Mouse (Mus musculus) urinary bladder, postnatal 36 days (tissue): ENCODE results near the gene St6galnac3.

Source experiments
- DNase-seq, 2 experiments: peaks; one replicate each; pipeline ENCODE4 v3.0.0; 2022; ENCODE audit warnings: low spot score in 2 of 2, mixed read lengths in 1 of 2

Gene St6galnac3

DNA sequence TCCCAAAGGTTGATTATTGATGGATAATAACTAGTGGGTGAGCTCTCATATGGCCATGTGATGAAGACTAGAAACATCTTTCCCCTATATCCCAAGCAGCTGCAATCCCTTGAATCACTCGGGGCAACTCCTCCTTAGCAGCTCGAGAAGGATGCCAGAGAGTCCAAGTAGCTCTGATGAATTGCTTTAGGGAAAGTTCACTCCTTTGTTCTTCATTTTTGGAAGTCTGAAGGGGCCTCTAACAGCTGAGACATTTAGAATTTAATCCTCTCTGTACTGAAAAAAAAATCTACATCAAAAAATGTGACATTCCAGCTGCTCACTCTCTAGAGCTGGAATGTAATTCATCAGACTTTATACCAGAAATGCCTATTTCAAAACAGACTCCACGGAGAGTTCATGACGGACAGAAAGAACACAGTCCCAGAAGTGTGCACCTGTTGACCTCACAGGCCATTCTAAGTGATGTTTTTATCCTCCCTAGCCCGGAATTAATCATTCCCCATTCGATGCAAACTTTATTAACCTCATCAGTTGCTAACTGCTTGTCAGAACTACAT lies 211.4 kb downstream of the St6galnac3 start:
- DNase-seq: no peak

GRCm38 (mm10) chr3:153512545-153512944 lies 212.4 kb downstream of the St6galnac3 start:
- DNase-seq: no peak

DNA sequence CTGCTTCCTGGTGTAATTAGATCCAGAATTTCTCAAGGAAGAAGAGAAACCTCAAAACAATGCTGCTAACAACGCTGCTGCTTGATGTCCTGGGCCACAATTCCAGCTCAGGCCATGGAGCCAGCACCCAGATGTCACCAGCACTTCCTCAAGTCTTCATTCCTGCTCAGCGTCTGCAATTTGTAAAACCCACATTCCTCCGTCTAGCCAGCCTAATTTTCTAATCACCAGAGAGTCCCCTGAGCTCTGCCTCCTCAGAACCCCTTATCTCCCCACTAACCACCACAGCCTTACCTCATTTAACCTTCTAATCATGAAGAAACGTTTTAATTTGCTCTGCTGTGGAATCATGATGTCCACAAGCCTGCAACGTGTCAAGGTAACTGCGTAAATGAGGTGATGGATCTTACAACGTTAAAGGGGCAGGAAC lies 213.8 kb downstream of the St6galnac3 start:
- no peak for DNase-seq

DNA sequence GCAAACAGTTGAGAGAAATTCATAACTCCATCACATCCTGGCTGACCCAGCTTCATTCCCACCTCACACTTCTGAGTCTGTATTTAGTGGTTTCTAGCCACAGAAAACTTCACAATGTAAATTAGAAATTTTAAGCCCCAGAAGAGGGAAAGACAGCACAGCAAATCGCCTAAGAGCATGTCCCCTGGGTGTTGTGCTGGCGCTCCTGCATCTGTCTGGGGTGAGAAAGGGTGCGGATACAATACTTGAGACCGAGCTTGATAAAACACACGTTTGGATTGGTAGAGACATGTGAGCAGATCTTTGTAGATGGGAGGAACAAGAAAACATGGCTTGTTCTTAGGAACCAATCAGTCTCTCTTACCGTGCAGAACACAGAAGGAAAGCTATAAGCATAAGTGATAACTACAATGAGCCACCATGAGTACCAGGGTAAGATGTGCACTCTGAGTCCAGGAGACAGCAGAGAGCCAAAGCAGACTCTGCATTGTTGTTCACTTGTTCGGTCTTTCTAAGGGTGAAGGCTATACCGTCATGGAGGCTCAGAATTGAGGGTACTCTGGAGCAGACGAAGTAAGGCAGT lies 214.8 kb downstream of the St6galnac3 start:
- no peak for DNase-seq

DNA sequence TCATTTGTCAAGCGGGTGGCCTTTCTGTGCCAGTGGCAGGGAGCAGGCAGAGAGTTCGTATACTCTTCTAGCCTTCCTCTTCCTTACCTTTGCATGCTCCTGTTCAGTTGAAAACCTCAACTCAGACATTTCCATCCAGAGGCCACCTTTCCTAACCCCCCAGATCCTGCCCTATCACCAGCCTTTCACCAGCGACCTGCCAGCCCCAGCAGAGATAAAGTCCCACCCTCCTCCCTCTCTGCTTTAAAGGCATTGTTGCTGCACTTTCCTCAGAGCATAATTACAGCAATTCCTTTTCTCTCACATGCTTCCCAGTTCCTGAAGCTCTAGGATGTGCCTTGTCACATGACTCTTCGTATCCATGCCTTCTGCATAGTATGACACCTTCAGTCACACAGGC lies 215.3 kb downstream of the St6galnac3 start:
- DNase-seq: no peak

DNA sequence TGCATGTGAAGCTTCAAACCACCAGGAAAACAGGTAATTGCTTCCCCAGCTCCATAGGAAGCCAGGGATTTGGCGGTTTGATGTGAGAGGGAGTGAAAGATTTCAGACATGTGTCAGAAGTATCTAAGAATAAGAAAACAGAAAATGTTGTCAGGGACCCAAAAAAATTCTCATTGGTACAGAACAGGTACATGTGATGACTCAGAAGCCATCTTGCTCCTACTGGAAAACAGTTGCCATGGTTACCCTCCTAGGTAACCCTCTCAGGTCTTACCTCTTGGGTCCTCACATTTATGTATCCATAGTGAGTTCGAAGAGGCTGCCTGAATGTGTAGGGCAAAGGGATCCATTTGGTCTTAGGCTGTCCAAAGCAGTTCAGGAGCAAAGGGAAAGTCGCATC lies 215.9 kb downstream of the St6galnac3 start:
- DNase-seq: no peak

DNA sequence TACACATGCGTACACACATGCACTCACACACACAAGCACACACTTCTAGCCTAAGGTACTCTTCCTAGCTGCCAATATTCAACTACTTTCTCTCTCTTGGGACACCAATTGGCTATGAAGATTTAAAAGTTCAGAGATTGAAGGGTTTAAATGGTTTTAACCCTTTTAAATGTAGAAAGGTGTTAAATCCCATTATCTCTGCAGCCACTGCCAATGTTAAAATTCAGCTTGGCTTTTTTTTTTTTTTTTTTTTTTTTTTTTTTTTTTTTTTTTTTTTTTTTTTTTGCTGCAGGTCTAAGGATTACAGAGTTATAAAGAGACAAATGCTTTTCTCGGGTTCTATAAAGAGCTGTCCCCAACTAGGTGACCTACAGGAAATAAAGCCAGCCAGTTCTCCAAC lies 216.4 kb downstream of the St6galnac3 start:
- no peak for DNase-seq

GRCm38 (mm10) chr3:153507599-153507998 lies 217.4 kb downstream of the St6galnac3 start:
- no peak for DNase-seq

GRCm38 (mm10) chr3:153502488-153502887 lies 222.5 kb downstream of the St6galnac3 start:
- no peak for DNase-seq

GRCm38 (mm10) chr3:153501333-153501877 lies 223.6 kb downstream of the St6galnac3 start:
- peak; percentile 9 to 50 for DNase-seq

DNA sequence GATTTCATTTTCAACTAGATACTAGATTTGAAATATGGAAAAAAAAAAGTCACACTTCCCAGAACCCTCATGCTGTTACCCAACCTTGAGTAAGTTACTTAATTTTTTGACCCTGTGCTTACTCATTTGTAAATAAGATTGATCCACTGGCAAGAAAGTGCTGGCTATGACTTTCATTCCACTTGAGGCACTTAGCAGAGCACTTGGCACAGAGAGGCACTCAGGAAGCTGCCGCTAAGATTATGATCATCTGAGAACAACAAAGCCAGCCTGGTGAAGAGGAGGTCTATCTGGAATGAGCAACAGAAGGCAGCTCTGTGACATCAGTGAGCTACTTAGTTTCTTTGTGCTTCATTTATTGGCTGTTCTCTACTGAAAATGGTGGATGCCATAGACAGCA lies 232.0 kb downstream of the St6galnac3 start:
- DNase-seq: no peak

GRCm38 (mm10) chr3:153489718-153490117 lies 235.3 kb downstream of the St6galnac3 start:
- DNase-seq: peak in 1 of 2 experiments; percentile 28

- DNase-seq: no peak
Observed at GRCm38 (mm10) chr3:153488931-153489330, 236.0 kb downstream of the St6galnac3 start.

- DNase-seq: no peak
Observed at GRCm38 (mm10) chr3:153485176-153485575, 239.8 kb downstream of the St6galnac3 start.

DNA sequence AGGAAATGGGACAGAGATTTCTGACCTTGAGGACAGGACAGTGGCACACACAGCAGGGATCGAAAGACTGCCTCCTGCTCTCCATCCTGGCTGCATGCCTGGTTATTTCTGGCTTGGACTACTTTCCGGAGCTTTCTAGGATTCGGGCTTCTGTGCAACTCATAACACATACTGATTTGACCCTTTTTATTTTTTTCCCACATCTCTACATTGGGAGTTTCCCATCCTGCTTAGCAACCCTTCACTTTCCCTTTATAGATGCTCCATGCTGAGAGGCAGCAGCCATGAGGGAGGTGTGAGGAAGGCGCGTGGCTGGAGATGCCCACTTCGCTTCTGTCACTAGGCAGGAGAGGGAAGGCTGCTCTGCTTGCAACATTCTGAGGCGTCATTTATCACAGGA lies 240.3 kb downstream of the St6galnac3 start:
- peak in 1 of 2 experiments; percentile 16 for DNase-seq

DNA sequence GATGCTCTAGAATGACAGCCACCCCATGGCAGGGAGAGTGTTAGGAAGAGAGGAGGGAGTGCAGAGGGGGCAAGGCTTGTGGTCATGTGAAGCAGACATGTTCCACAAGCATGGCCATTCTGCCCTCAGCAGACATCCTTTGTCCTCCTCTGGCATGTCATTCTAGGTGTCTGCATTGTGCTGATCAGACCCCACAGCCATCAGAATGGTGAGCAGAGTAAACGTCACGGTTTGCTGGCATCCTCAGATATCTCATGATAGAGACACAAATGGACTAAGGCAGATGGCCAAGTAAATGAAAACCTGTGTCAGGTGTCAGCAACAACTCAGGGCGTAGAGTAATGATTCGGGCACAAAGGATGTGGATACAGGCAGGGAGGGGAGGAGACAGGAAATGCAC lies 241.3 kb downstream of the St6galnac3 start:
- DNase-seq: no peak

DNA sequence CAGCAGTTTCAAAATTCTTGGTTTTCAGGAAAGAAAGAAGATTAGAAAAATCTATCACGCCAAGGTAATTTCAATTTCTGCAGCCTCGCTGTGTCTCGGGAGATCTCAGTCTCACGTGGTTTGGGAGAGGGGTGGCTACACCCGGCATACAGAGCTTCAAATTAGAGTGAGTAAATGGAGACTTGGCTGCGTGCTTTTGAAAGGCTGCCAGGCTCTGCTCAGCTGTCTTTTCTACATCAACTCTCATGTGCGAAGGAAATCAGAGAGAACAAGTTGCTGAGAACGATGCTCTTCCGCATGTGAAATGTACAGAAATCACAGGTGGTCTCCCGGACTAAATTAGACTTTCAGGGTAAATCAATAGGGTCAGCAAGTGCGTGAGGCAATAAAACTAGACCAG lies 242.9 kb downstream of the St6galnac3 start:
- DNase-seq: no peak

DNA sequence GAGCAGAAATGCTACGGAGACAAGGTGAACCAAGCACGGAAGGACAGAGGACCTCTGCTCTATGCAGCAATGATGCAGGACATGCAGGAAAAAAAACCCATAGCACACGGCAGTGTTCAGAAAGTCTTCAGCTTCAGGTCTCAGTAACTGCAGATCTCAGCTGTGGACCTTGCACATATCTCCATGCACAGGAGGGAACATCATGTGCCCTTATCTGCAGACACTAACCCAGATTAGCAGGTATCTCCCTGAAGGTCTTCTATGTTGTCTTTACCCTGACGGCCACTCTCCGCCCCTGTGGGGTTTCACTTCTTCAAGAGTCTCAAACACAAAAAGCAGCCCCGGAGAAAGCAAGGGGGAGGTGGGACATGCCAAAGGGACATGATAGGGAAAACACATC lies 244.0 kb downstream of the St6galnac3 start:
- no peak for DNase-seq

- DNase-seq: no peak
Observed at GRCm38 (mm10) chr3:153480636-153481006, 244.4 kb downstream of the St6galnac3 start.

GRCm38 (mm10) chr3:153480005-153480635 lies 244.9 kb downstream of the St6galnac3 start:
- DNase-seq: no peak

GRCm38 (mm10) chr3:153475919-153476318 lies 249.1 kb downstream of the St6galnac3 start:
- DNase-seq: no peak

DNA sequence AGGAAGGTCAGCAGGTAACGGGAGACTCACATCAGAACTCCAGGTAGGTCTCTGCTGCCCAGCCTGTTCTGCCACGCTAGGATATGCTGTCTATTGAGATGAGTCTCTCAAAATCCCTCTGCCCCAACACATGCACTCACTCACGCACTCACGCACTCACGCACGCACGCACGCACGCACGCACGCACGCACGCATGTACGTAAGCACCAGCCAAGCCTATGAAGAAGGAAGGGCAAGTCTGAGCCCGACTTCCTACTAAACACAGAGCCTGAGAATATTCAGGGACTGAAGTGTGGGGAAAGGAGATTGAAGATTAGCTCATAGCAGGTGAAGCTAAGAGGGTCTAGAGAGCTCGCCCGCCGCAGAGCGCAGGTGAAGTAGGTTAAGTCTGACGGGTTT lies 249.5 kb downstream of the St6galnac3 start:
- no peak for DNase-seq
